Mouse (Mus musculus) lung, postnatal 10 days (tissue): Measurements from ENCODE around the gene Ncoa5.

Experiments used
- DNase-seq: peaks from one replicate; pipeline ENCODE4 v3.0.0; 2021

Ncoa5 gene

DNA sequence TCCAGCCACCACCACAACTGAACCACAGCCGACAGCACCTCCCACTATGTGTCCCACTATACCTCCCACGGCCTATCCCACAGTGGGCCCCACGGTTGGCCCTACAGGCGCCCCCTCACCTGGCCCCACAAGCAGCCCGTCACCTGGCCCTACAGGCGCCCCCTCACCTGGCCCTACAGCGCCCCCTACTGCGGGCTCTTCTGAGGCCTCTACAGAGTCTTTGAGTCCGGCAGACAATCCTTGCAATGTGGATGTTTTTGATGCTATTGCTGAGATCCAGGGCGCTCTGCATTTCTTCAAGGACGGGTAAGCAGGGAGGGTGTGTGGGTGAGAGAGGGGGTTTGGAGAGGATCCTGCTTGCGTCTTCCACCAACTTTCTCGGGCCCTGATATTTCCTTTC lies 82.2 kb downstream of the Ncoa5 start:
- no peak for DNase-seq

DNA sequence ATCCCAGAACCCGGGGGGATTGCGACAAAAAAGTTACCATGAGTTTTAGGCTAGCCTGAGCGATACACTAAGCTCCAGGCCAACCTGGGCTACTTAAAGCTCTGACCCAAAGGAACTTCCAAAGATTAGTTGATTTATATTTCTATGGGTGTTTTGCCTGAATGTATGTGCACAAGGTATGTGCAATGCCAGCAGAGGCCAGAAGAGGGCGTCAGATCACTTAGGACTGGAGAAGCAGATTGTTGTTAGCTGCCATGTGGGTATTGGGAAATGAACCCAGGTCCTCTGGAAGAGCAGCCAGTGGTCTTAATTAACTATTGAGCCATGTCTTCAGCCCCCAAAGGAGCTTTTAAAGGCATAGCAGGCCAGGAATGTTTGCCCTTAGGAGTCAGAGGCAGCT lies 82.9 kb downstream of the Ncoa5 start:
- DNase-seq: no peak

DNA sequence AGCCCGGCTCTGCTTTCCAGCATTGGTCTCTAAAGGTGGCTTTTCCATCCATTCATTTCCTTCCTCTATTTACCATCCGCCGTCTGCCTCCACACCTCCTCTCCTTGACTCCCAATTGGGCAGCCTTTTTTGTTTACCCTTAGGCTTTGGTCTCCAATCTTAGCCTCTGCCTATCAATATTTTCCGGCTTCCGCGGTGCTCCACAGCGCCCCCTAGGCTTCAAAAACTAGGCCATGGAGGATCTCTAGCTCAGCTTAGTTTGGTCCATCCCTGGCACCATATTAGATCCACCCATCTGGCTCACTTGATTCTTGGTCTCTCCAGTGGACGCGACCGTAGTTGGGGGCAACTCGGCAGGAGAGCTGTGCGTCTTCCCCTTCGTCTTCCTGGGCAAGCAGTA lies 84.2 kb downstream of the Ncoa5 start:
- no peak for DNase-seq
